Mouse (Mus musculus) ovary, adult 18-20 months (tissue): ENCODE results near the gene Rpap1.
A peak's percentile ranks its signal among the peaks of the same experiment; 100 is the strongest.

Source experiments
- DNase-seq: peaks from one replicate; pipeline ENCODE4 v3.0.0; 2022; ENCODE audit warnings: low spot score, mixed read lengths

Gene Rpap1

DNA sequence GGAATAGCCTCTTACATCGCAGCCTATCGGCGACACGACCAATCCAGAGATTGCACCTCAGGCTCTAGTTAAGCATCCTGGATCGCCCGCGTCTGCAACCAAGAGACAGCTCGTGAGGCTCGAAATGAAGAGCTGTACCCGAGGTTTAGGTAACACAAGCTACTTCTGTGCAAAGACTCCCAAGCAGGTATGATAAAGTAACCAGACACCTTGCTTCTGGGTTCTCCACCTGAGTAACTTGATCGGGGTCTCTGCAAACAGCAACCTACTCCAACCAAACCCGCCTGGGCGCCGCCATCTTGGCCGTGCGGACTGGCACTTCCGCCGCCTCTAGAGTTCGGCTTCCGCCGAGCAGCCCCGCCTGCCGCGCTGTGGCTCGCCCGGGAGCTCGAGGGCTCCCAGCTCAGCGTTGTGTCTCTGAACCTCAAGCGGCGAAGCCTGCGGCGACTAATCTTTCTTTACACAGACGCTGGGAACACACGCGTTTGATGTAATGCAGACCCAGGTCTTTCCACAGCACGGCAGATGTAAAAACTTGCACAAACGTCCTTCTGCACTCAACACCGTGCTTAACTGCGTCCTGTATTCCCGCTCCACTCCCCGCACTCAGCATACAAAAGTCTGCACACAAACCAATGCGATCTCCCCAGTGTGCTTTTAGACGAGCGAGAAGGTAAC is at the start of gene Rpap1:
Rpap1 (minus strand) TSS at position 332 of the 678 bp plus-strand sequence.
- peak; percentile 66 for DNase-seq

DNA sequence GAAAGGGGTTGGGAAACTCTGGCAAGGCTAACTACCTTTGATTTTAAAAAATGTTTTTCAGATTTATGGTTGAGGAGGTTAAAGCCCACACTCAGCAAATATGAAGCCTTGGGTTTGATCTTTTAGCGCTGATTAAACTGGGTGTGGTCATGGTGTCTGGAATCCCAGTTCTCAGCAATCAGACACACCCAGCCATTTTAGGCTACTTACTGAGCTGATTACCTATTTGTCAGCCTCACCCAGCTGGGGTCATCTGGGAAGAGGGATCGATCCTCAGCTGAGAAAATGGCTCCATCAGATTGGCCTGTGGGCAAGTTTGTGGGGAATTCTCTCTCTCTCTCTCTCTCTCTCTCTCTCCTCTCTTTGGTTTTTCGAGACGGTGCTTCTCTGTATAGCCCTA is 46.9 kb upstream of the Rpap1 start:
- no peak for DNase-seq

DNA sequence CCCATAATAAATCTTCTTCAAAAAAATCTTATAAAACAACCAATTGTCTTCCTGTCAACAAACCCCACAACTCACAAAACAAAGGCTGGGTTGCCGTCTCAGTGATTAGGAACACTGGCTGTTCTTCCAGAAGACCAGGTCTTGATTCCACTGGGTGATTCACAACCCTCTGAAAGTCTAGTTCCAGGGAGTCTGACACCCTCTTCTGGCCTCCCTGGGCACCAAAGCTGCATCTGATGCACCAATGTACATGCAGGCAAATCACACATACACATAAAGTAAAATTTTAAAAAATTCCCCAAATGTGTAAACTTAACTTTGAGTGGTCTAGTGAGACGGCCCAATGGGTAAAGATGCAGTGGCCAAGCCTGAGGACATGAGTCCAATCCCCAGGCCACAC is 43.2 kb upstream of the Rpap1 start:
- DNase-seq = no peak

DNA sequence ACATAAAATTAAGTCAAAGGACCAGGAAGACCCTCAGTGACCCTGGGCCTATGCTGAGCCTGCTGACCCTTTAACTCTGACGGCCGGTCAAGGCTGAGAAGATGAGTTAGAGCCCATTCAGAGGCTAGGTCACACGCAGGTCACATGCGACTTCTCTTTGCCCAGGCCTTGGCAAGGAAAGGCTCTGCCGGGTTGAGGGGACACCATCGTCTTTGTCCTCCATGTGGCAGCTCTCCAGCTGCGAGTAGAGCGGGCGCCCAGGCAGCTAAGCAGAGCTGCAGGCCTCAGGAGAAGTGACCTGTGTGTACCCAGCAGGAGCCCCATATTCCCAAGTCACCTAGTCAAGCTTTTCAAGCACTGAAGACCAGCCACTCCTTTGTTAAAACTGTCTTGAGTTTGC is 33.8 kb upstream of the Rpap1 start:
- no peak for DNase-seq

DNA sequence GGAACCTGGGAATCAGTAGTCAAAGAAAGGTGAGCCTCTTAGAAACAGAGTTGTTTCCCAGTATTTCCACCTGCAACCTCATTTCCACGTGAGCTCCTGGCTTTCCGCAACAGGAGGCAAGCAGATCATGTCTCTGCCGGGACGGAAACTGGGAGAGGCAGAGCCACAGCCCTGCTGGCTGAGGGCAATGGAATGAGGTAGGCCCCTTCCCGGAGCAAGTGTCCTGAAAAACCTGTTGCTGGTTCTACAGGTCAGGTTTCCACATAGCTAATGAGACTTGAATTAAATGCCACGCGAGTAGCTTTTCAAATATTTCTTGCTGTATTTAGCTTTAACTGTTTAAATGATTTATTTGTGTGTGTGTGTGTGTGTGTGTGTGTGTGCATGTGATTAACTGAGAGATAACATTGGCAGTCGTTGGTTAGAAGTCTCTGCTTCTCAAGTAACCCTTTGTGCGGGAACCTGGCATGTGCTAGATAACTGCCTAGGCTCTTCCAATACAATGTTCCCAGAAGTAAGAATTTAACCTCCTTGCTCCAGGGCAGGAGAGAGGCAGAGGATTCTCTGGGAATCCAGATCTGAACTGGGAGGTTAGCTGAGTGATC is 31.4 kb upstream of the Rpap1 start:
- DNase-seq = no peak

DNA sequence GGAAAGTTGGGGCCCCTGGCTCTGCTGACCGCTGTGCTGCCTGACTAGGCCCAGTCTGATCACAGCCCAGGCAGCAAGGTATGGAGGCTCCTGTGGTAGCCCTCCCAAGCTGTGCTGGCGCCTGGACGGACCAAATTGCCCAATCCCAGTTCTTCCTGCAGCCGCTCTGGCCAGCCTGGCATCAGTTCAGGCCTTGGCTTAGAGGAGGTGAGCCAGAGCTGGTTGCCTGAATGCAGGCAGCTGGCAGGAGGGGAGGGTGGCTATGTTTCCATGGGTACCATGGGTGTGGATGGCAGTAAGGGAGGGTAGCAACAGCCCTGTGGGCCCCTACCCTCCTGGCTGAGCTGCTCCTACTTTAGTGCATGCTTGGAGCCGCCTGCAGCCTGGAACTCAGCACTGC is 29.7 kb upstream of the Rpap1 start:
- DNase-seq = no peak

DNA sequence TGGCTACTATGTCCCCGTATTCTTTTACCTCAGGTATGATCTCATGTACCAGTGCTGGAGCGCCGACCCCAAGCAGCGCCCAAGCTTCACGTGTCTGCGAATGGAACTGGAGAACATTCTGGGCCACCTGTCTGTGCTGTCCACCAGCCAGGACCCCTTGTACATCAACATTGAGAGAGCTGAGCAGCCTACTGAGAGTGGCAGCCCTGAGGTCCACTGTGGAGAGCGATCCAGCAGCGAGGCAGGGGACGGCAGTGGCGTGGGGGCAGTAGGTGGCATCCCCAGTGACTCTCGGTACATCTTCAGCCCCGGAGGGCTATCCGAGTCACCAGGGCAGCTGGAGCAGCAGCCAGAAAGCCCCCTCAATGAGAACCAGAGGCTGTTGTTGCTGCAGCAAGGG is 29.3 kb upstream of the Rpap1 start:
- no peak for DNase-seq

DNA sequence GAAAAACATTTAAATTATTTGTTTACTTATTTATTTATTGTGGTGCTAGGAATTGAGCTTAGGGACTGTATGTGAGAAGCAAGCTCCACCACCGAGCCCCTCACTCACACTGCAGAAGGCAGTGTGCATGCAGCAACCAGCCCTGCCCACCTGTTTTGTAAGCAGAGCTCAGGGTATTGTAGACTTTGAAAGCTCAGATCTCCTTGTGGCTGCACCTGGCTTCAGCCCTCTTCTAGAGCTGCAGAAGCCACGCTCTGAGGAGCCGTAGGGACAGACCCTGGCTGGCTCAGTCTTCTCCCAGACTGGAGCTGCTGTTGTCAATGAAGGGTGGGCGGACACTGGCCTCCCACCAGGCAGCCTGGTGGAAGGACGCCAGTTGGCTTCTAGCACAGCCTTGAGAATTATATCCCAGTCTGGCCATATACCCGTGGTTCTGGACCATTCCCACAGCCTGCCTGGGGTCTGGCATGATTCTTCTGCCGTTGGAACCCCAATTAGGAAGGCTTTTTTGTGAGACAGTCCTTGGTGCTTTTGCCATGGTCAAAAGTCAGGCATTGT is 27.1 kb upstream of the Rpap1 start:
- peak; percentile 67 for DNase-seq

DNA sequence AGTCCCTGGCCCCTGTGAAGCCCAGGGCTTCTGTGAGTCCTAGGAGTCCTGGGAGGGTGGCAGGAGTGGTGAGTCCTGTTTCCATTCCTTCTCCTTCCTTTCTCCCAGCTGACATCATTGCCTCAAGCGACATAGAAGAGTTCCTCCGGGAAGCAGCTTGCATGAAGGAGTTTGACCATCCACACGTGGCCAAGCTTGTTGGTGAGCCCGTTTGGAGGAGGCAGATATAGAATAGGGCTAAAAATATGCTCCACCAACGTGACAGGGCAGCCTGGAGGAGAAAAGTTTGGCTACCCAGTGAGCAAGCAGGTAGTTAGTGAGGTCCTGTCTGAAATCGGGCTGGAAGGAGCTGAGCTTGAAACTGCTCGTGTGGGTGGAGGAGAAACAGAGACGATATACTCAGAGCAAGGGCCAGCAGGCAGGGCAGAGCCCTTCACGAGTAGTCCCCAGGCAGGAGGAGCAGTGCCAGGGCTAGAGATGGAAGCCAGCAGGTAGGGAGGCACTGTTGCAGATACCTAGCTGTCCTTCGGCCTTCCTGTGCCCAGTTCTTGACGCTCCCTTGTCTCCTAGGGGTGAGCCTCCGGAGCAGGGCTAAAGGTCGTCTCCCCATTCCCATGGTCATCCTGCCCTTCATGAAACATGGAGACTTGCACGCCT is 24.3 kb upstream of the Rpap1 start:
- no peak for DNase-seq

DNA sequence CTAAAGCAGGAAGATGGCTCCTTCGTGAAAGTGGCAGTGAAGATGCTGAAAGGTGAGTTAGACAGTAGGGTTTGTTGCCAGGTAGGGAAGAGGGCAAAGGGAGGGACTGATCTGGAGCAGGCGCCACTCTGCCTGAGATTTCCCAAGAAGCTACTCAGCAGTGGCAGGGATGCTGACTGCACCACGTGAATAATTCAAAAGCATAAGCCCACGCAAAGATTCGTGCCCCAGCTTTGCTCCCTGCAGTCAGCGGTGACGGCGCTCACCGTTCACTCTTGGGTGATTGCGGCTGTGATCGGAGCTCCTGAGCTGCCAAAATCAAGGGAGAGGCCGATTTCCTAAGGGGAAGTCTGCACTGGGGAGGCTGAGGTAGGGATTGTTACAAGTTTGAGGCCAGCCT is 23.6 kb upstream of the Rpap1 start:
- no peak for DNase-seq

DNA sequence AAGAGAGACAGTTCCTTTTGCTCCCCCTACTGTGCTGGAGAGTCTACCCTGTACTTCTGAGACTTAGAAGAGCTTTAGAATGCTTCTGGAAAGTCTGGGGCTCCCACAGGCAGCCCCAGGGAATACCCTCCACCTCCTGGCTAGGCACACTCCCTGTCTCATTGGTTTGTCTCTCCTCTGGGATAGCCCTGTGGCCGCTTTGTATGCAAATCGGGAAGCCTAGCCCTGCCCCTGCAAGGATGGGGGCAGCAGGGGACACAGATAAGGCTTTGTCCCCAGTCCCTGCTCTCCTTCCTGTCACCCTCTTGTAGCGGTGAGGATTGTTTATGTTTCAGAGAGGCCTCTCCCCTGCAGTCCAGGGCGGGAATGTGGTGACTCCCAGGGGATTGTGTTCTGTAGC is 21.5 kb upstream of the Rpap1 start:
- no peak for DNase-seq

DNA sequence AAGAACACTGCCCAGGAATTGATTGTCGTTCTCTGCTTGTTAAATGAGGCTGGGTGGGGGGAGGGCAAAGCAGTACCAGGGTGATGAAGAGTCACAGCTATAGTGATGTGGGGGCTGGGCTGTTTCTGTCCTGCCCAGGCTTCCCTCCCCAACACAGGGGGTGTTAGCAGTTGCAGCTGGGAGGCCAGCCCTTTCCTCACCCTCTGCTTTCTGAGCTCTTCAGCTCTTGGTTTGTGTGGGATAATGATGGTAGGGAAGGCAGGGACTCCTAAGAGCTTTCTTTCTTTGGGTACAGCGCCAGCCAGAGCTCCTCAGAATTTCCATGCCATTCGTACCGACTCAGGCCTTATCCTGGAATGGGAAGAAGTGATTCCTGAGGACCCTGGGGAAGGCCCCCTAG is 21.1 kb upstream of the Rpap1 start:
- DNase-seq = no peak

DNA sequence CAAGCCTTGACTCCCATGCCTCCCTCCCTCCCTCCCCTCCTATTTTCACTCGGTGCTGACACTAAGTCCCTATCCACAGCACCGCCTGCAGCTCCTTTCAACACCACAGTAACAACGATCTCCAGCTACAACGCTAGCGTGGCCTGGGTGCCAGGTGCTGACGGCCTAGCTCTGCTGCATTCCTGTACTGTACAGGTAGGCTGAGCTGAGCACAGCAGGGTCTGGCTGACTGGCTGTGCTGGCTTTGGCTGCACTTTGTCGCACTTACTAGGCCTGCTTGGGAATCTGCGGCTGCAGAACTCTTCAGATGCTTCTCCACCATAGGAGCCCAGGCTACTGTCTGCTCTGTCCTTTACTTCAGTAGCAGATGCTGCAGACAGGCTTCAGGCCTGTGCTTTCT is 18.2 kb upstream of the Rpap1 start:
- no peak for DNase-seq

DNA sequence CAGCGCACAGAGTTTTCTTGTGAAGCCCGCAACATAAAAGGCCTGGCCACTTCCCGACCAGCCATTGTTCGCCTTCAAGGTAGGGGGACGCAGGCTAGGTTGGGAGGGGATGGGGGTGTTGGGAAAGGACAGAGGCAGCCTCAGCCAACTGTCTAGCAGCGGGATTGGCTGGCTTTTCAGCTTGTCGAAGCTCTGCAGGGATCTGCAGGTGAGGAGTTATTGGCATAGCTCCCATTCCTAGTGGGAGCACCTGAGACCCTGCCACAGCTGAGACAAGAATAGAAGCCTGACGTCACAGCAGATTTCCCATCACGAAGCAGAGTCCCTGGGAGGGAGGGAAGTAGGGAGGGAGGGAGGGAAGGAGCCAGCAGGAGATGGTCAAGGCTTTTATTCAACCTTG is 17.4 kb upstream of the Rpap1 start:
- DNase-seq = no peak

DNA sequence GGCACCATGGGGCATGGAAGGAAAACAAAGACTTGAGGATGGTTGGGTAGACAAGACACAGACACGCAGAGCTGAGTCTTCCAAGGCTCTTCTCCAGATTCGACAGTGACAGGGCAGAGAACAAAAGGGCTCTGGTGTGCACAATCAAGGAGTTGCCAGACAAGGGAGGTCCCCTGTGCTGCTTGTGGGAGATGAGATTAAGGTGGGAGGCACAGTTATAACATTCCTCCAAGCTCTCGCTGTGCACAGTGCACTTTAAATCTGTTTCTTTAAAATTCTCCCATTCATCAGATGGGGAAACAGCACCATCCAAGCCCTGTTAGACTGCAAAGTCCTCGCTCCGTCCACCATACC is 16.9 kb upstream of the Rpap1 start:
- DNase-seq = no peak

DNA sequence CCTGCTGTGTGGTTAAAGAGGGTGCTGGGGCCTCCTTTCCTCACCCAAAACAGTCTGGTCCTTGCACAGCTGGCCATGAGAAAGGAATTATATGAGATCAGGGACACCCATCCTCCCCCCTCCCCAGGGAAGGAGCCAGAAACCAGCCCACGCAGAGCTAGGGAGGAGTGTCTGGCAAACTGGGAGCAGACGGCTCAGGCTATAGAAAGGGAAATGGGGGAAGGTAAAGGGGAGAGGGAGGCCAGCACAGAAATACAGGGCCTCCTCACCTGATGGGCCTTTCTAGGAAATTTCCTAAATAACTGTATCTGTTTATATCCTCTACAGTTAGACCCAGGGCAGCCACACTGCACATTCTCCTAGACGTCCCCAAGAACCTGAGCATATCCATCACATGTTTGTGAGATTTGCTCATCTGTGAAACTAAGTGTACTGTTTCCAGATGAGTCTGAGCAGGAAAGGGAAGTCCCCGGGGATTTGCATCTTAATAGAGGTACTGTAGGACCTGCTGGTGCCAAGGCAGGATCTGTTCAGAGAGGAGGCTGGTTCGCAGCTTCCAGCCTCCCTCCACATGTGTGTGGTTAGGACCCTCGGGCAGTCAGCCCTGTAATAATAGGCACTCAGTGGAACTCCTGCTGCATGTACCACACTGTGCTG is 16.4 kb upstream of the Rpap1 start:
- DNase-seq = peak; percentile 56

DNA sequence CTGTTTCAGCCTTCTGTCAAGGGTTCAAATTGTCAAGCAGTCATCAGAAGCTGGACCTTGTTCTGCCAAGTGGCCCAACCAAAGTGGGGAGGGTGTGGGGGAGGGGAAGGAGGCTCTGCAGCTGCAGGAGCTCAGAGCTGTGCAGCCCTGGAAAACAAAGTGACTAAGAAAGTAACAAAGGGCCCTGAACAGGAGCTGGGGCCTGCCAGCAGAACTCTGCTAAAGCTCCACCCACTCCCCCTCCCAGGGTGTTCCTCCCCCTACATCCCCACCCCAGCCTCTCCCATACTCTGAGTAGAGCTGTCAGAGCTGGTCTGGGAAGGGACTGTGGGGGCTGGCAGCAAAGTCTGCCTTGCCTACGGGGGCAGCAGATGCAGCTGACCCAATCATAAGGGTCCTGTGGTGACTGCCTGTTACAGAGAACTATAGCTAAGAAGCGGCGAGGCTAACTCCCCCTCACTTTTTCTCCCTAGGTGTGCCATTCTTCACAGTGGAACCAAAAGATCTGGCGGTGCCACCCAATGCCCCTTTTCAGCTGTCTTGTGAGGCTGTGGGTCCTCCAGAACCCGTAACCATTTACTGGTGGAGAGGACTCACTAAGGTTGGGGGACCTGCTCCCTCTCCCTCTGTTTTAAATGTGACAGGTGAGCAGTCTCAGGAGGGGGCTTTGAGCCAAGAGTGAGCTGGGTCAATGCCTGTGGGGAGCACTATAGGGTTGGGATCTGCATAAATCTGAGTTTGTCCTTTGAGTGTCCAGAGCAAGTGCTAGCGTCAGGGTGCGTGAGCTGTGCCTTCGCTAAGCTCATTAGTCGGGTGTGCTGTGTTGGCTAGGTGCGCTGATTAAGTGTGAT is 15.7 kb upstream of the Rpap1 start:
- DNase-seq = peak; percentile 43

DNA sequence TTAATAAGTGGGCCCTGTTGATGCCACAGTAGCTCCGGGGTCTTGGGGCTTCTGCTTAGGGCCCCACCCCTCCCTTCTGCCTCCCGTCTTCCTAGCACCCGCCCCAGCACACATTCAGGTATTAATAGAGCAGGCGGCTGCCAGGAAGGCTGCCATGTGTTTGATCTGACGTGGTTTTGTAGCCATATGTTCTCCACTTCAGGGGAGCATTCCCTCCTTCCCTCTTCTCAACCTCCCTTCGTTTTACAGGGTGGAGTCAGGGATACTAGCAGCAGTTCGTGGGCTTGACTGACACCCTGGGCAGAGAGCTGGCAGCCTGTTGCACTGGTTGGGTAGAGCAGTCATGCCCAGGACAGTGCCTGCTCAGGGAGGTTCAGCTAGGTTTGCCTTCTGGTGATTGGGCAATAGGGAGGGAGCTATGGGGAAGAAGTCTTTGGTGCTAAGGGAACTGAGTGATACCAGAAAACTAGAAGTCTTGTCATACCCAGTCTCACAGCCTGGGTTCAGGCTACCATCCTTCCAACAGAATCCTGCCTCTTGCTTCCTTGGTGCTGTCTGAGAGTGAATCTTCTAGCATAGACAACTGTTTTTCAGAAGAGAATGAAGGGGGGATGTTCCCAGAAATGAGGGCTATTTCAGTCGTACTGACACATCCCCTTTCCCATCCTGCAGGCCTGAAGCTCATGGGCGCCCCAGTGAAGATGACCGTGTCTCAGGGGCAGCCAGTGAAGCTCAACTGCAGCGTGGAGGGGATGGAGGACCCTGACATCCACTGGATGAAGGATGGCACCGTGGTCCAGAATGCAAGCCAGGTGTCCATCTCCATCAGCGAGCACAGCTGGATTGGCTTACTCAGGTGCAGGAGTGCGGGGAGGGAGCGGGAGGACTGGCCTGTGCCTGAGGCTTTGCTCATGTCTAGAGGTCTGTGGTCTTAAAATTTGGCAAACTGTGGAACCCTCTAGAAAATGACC is 13.8 kb upstream of the Rpap1 start:
- DNase-seq = no peak

DNA sequence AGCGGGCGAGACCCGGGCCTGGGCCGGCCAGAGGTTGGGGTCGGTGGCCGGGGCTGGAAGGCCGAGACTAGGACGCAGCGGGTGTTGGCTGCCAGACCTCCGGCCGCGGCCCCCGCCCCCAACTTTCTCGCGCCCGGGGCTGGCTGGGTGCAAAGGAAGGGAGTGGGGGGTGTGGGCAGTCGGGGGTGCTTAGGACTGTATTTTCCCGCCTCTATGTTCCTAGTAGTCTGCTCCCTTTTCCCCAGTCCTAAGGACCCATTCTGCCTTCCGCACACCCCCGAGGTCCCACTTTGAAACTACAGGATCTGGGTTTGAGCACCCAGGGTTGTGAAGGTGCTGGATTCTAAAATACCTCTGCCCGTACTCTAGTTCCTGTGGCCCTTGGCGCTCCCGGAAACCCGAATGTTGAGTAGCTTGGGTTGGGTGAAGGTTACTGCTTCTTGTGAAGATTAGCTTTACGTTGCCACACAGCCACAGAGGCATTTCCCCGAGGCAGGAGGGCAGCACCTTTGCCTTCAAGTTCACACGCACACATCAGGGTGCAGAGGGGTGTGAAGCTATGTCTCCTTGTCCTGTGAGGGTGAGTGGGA is 12.7 kb upstream of the Rpap1 start:
- no peak for DNase-seq

DNA sequence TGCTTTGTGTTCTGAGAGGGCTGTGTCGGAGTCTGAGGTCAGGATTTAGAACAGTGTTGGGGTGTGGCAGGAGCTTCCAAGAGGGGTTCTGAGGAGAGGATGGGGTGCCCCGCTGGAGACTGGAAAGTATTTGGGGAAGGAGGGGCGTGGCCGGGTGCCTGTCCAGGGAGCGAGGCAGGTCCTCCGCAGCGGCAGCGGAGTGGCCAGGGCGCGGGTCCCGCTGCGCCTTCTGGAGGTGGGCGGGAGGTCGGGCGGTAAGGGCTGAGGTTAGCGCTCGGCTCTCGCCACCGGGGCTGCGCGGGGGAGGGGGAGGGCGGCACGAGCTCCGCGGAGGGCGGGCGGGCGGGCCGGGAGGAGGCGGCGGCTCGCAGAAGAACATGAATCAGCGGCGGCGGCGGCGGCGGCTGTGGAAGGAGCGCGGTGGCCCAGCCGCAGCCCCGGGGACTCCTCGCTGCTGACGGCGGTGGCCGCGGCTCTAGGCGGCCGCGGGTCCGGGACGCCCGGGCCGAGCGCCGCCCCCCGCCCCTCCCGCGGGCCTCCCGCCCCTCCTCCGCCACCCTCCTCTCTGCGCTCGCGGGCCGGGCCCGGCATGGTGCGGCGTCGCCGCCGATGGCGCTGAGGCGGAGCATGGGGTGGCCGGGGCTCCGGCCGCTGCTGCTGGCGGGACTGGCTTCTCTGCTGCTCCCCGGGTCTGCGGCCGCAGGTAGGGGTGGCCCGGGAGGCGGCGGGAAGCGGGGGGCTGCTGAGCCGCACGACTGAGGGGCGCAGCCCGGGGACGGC is 12.0 kb upstream of the Rpap1 start:
- no peak for DNase-seq
